Mouse (Mus musculus) embryonic fibroblast, embryonic 13.5 days (primary cell): ENCODE data around the gene Nr6a1.

Source experiments
- CTCF ChIP-seq: IDR thresholded peaks from 2 replicates; pipeline ENCODE4 v1.5.1; 2011; ENCODE audit warnings: mild to moderate bottlenecking, control low read depth, low read length, moderate library complexity, borderline replicate concordance; ENCODE audit not compliant: insufficient read depth
- POLR2A ChIP-seq: IDR thresholded peaks from 2 replicates; pipeline ENCODE4 v1.6.1; 2011; ENCODE audit warnings: low read depth, mild to moderate bottlenecking, control low read depth, low read length, moderate library complexity

GRCm38 (mm10) chr2:38697128-38698120 lies 230.1 kb downstream of the Nr6a1 start:
- TF ChIP-seq CTCF (no peak), POLR2A (no peak)
